Mouse (Mus musculus) right cerebral cortex, adult 2 months (tissue): ENCODE measurements at regions not wholly inside any gene's neighbourhood (a gene's known extent, or its start where the extent isn't known, plus 50 kb on each side); places are given as distances from the start of the nearest gene placed in this dataset.

Experiments
- DNase-seq, 2 experiments: peaks; one replicate each; pipeline ENCODE4 v3.0.0; 2021 to 2022; ENCODE audit warnings: low spot score in 2 of 2

GRCm38 (mm10) chr10:66342823-66343350, 753.0 kb upstream of the Jmjd1c start:
- no peak for DNase-seq

GRCm38 (mm10) chr10:66348398-66348797, 747.5 kb upstream of the Jmjd1c start:
- DNase-seq = no peak

- no peak for DNase-seq
Measured at GRCm38 (mm10) chr10:66351036-66351435, 744.9 kb upstream of the Jmjd1c start.

- no peak for DNase-seq
Measured at GRCm38 (mm10) chr10:66354072-66354471, 741.9 kb upstream of the Jmjd1c start.

GRCm38 (mm10) chr10:66354986-66355385, 740.9 kb upstream of the Jmjd1c start:
- no peak for DNase-seq

- no peak for DNase-seq
Measured at GRCm38 (mm10) chr10:66357736-66358135, 738.2 kb upstream of the Jmjd1c start.

GRCm38 (mm10) chr10:66370096-66370495, 725.8 kb upstream of the Jmjd1c start:
- DNase-seq = peak in 1 of 2 experiments; percentile 3

- DNase-seq = no peak
Measured at GRCm38 (mm10) chr10:66371756-66372155, 724.2 kb upstream of the Jmjd1c start.
